Mouse (Mus musculus): ENCODE data around the gene Ftl1. TPM values are rescaled to one million over a fixed set of nuclear protein-coding genes. Genes with fewer than 3 reads are reported as not detected.
"Not testable (repeated sequence)": the region's sequence is repeated elsewhere in the genome, so short reads cannot be mapped to it uniquely, and the experiment has no call there.

Ftl1 gene
- polyA plus RNA-seq, 1 experiment from 2014 or later = 3,045 TPM

- WGBS = 35% methylated on average over 9 of the region's 9 CpGs
- no peak overlapping the region; the same call in 1 of the 2 replicates for H3K4me2 ChIP-seq (ENCODE audit: low read depth, low read length)
- no peak overlapping the region for H3K27ac ChIP-seq (ENCODE audit: low read length)
- H3K4me3 ChIP-seq (ENCODE audit: low read length) = no peak overlapping the region
- peaks cover 23% of the 10 kb centered on the region for H3K36me3 ChIP-seq (ENCODE audit: control insufficient read depth, insufficient read depth)
- no peaks in the 10 kb centered on the region for H3K9me3 ChIP-seq (replicated peaks; ENCODE audit: control insufficient read depth, low read length)
- no peaks in the 10 kb centered on the region for H3K27me3 ChIP-seq (ENCODE audit: control insufficient read depth, insufficient read depth, low read length)
- 0 out of 2 replicates have a peak overlapping the region, but pooled peaks have one; percentile 5 for H3K9ac ChIP-seq (ENCODE audit: low read length)
- H3K4me1 ChIP-seq (ENCODE audit: control insufficient read depth, insufficient read depth, low read length) = peaks cover 9% of the 10 kb centered on the region; the same call in 1 of the 2 replicates
- ATAC-seq (replicated peaks; ENCODE audit: extremely low read depth, insufficient read depth, low FRiP score) = no peak
These were observed 31.1 kb upstream of the Ftl1 start for GRCm38 (mm10) chr7:45490822-45491221.

DNA sequence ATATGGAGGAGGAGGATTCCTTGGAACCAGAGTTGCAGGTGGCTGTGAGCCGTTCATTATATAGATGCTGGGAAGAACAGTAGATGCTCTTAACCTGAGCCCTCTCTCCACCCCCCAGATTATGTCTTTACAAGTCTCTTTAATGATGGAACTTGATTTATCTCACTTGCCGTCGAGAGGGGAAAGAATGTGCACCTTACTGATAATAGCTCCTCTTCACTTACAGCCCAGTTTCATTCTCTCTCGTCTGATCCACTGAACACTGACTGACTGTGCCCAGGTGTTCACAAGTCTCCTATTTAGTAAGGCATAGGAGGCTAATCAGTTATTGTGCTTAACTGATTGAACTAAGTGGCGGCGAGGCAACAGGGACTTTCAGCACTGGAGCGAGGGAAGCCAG is 29.9 kb upstream of the Ftl1 start:
- Histone ChIP-seq H3K9me3 (replicated peaks; ENCODE audit: control insufficient read depth, low read length) (no peaks in the 10 kb centered on the region), H3K27ac (ENCODE audit: low read length) (no peak overlapping the region), H3K4me3 (ENCODE audit: low read length) (no peak overlapping the region), H3K4me1 (ENCODE audit: control insufficient read depth, insufficient read depth, low read length) (peaks cover 9% of the 10 kb centered on the region; the same call in 1 of the 2 replicates), H3K9ac (ENCODE audit: low read length) (no peak overlapping the region), H3K4me2 (ENCODE audit: low read depth, low read length) (no peak overlapping the region), H3K27me3 (ENCODE audit: control insufficient read depth, insufficient read depth, low read length) (no peaks in the 10 kb centered on the region), H3K36me3 (ENCODE audit: control insufficient read depth, insufficient read depth) (peaks cover 17% of the 10 kb centered on the region)
- ATAC-seq (replicated peaks; ENCODE audit: extremely low read depth, insufficient read depth, low FRiP score) = no peak
- 59% methylated on average over 7 of the region's 7 CpGs for WGBS

- peak within 1 kb of the TSS; percentile 57 for H3K4me3 ChIP-seq (ENCODE audit: low read length)
- WGBS = 10% methylated on average over 38 of the region's 38 CpGs
These were observed 28.9 kb upstream of the Ftl1 start, which contains the start of gene Dhdh for GRCm38 (mm10) chr7:45488293-45489204. Dhdh (minus strand) TSS chr7:45488805.

GRCm38 (mm10) chr7:45487861-45488292 is 28.2 kb upstream of the Ftl1 start:
- peak overlapping the region; percentile 57 for H3K4me3 ChIP-seq (ENCODE audit: low read length)
- ATAC-seq (replicated peaks; ENCODE audit: extremely low read depth, insufficient read depth, low FRiP score) = 0 out of 2 replicates have a peak, but pooled peaks have one; percentile 23
- H3K4me1 ChIP-seq (ENCODE audit: control insufficient read depth, insufficient read depth, low read length) = peaks cover 9% of the 10 kb centered on the region; the same call in 1 of the 2 replicates
- no peaks in the 10 kb centered on the region for H3K9me3 ChIP-seq (replicated peaks; ENCODE audit: control insufficient read depth, low read length)
- H3K27ac ChIP-seq (ENCODE audit: low read length) = no peak overlapping the region
- H3K36me3 ChIP-seq (ENCODE audit: control insufficient read depth, insufficient read depth) = no peaks in the 10 kb centered on the region; the same call in 1 of the 2 replicates
- WGBS = 56% methylated on average over 11 of the region's 11 CpGs
- peak overlapping the region; percentile 77 for H3K4me2 ChIP-seq (ENCODE audit: low read depth, low read length)
- no peaks in the 10 kb centered on the region for H3K27me3 ChIP-seq (ENCODE audit: control insufficient read depth, insufficient read depth, low read length)
- H3K9ac ChIP-seq (ENCODE audit: low read length) = peak overlapping the region; percentile 72; the same call in 1 of the 2 replicates

More at GRCm38 (mm10) chr7:45488293-45489204, 28.9 kb upstream of the Ftl1 start, which contains the start of gene Dhdh:
- H3K27ac ChIP-seq (ENCODE audit: low read length) = peak within 1 kb of the TSS; percentile 61
- H3K9me3 ChIP-seq (replicated peaks; ENCODE audit: control insufficient read depth, low read length) = no peaks in the 10 kb centered on the region
- H3K27me3 ChIP-seq (ENCODE audit: control insufficient read depth, insufficient read depth, low read length) = no peaks in the 10 kb centered on the region
- peak within 1 kb of the TSS; percentile 77 for H3K4me2 ChIP-seq (ENCODE audit: low read depth, low read length)
- H3K36me3 ChIP-seq (ENCODE audit: control insufficient read depth, insufficient read depth) = peaks cover 7% of the 10 kb centered on the region
- ATAC-seq (replicated peaks; ENCODE audit: extremely low read depth, insufficient read depth, low FRiP score) = peak; percentile 64
- peaks cover 9% of the 10 kb centered on the region; the same call in 1 of the 2 replicates for H3K4me1 ChIP-seq (ENCODE audit: control insufficient read depth, insufficient read depth, low read length)
- H3K9ac ChIP-seq (ENCODE audit: low read length) = peak within 1 kb of the TSS; percentile 72

DNA sequence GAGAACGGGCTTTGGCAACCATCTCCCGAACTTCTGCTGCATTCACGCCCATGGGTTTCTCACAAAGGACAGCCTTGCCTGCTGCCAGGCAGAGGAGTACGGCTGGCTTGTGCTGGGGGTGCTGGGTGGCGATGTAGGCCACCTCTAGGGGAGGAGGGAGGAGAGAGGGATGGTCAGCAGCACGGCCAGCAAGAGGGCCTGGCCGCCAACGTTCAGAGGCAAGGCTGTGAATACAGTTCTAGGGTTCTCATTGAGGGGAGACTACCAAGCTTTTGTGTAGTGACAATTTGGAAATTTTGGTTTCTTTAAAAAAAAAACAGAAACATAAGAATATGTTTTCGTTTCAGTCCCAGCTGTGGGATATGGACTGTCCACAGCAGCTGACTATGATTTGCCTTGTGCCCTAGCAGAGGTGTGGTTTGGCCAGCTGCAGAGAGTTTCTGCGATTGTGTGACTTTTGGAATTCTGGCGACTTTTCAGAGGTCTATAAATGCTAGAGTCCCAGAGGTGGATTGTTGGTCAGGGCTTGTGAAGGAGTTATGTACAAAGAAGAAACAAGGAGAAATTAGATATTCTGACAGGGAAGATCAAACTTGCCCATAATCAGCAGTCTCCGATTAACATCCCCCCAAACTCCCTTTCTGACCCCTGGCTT is 27.2 kb upstream of the Ftl1 start, which contains the start of gene Gm45808:
Gene Gm45808 (minus strand): TSS at position 51 of the 655 bp plus-strand sequence.
- no peak within 1 kb of the TSS for H3K9ac ChIP-seq (ENCODE audit: low read length)
- no peak within 1 kb of the TSS for H3K27ac ChIP-seq (ENCODE audit: low read length)
- 81% methylated on average over 12 of the region's 12 CpGs for WGBS
- no peaks in the 10 kb centered on the region for H3K27me3 ChIP-seq (ENCODE audit: control insufficient read depth, insufficient read depth, low read length)
- peaks cover 9% of the 10 kb centered on the region; the same call in 1 of the 2 replicates for H3K4me1 ChIP-seq (ENCODE audit: control insufficient read depth, insufficient read depth, low read length)
- H3K4me3 ChIP-seq (ENCODE audit: low read length) = no peak within 1 kb of the TSS
- H3K9me3 ChIP-seq (replicated peaks; ENCODE audit: control insufficient read depth, low read length) = no peaks in the 10 kb centered on the region
- no peak within 1 kb of the TSS for H3K4me2 ChIP-seq (ENCODE audit: low read depth, low read length)
- no peak for ATAC-seq (replicated peaks; ENCODE audit: extremely low read depth, insufficient read depth, low FRiP score)
- H3K36me3 ChIP-seq (ENCODE audit: control insufficient read depth, insufficient read depth) = no peaks in the 10 kb centered on the region

GRCm38 (mm10) chr7:45486158-45486557 is 26.5 kb upstream of the Ftl1 start:
- no peak overlapping the region for H3K27ac ChIP-seq (ENCODE audit: low read length)
- no peaks in the 10 kb centered on the region for H3K9me3 ChIP-seq (replicated peaks; ENCODE audit: control insufficient read depth, low read length)
- no peaks in the 10 kb centered on the region for H3K36me3 ChIP-seq (ENCODE audit: control insufficient read depth, insufficient read depth)
- H3K4me2 ChIP-seq (ENCODE audit: low read depth, low read length) = no peak overlapping the region
- WGBS = 54% methylated on average over 7 of the region's 7 CpGs
- no peak overlapping the region for H3K4me3 ChIP-seq (ENCODE audit: low read length)
- H3K4me1 ChIP-seq (ENCODE audit: control insufficient read depth, insufficient read depth, low read length) = peaks cover 7% of the 10 kb centered on the region; the same call in 1 of the 2 replicates
- no peak overlapping the region for H3K9ac ChIP-seq (ENCODE audit: low read length)
- ATAC-seq (replicated peaks; ENCODE audit: extremely low read depth, insufficient read depth, low FRiP score) = no peak
- H3K27me3 ChIP-seq (ENCODE audit: control insufficient read depth, insufficient read depth, low read length) = no peaks in the 10 kb centered on the region

DNA sequence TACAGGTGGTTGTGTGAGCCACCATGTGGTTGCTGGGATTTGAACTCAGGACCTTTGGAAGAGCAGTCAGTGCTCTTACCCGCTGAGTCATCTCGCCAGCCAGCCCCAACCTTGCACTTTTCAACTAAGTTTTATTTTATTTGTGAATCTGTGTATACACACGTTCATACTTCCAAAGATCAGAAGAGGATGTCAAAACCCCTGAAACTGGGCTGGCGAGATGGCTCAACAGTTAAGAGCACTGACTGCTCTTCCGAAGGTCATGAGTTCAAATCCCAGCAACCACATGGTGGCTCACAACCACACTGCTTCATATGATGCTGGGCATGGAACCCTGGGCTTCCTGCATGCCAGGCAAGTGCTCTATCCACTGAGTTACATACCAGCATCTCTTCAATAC is 25.3 kb upstream of the Ftl1 start:
- H3K4me2 ChIP-seq (ENCODE audit: low read depth, low read length) = not testable (repeated sequence)

GRCm38 (mm10) chr7:45482166-45482565 is 22.5 kb upstream of the Ftl1 start:
- 75% methylated on average over 1 of the region's 1 CpGs for WGBS
- no peak overlapping the region for H3K27ac ChIP-seq (ENCODE audit: low read length)
- H3K9ac ChIP-seq (ENCODE audit: low read length) = no peak overlapping the region
- H3K4me3 ChIP-seq (ENCODE audit: low read length) = no peak overlapping the region
- no peaks in the 10 kb centered on the region for H3K36me3 ChIP-seq (ENCODE audit: control insufficient read depth, insufficient read depth)
- no peaks in the 10 kb centered on the region for H3K4me1 ChIP-seq (ENCODE audit: control insufficient read depth, insufficient read depth, low read length)
- no peak for ATAC-seq (replicated peaks; ENCODE audit: extremely low read depth, insufficient read depth, low FRiP score)
- H3K4me2 ChIP-seq (ENCODE audit: low read depth, low read length) = no peak overlapping the region
- H3K9me3 ChIP-seq (replicated peaks; ENCODE audit: control insufficient read depth, low read length) = no peaks in the 10 kb centered on the region
- no peaks in the 10 kb centered on the region for H3K27me3 ChIP-seq (ENCODE audit: control insufficient read depth, insufficient read depth, low read length)

More for the DNA sequence above, 25.3 kb upstream of the Ftl1 start:
- H3K4me1 ChIP-seq (ENCODE audit: control insufficient read depth, insufficient read depth, low read length); H3K9ac ChIP-seq (ENCODE audit: low read length); H3K27ac ChIP-seq (ENCODE audit: low read length); H3K9me3 ChIP-seq (replicated peaks; ENCODE audit: control insufficient read depth, low read length); H3K4me3 ChIP-seq (ENCODE audit: low read length); H3K27me3 ChIP-seq (ENCODE audit: control insufficient read depth, insufficient read depth, low read length); ATAC-seq (replicated peaks; ENCODE audit: extremely low read depth, insufficient read depth, low FRiP score); H3K36me3 ChIP-seq (ENCODE audit: control insufficient read depth, insufficient read depth): not testable (repeated sequence)
- WGBS = 92% methylated on average over 5 of the region's 5 CpGs

Measured in heart, embryonic 16.5 days (tissue).